Mouse (Mus musculus) erythroblast, embryonic 14.5 days (primary cell): Measurements from ENCODE around the gene Ap5z1.

Experiments
- GATA1 ChIP-seq: IDR thresholded peaks from 2 replicates; pipeline ENCODE4 v1.6.1; 2012; ENCODE audit warnings: low read length, inconsistent platforms, mixed read lengths
- TAL1 ChIP-seq: IDR thresholded peaks from 3 replicates; pipeline ENCODE4 v1.6.1; 2012; ENCODE audit warnings: low read length, inconsistent platforms, mixed read lengths

DNA sequence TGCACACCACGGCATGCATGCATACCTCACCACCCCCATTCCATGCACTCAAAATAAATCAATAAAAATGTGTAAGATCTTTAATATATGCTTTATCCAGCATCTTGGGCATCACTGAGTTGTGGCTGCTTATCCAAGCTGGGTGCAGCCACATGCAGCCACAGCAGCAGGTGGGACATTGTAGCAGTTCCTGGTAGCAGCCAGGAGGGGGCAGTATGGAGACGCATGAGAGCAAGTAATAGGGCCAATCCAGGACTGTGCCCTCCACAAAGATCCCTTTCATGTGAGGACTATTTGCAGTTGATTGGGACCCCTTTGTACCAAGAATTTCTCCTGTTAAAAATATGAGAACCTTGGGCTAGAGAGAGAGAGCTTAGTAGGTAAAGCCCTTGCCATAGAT, 18.8 kb downstream of the Ap5z1 start:
- TF ChIP-seq GATA1 (no peak), TAL1 (no peak)
